Mouse (Mus musculus) small intestine, adult 2 months (tissue): Measurements from ENCODE around the gene Hspa12b. TPM values are rescaled to one million over a fixed set of nuclear protein-coding genes. Genes with fewer than 3 reads are reported as not detected.

ENCODE experiments used
- H3K27ac ChIP-seq: fragments of 200-500 bp; 2 replicates; pipeline ENCODE4 v1.5.1; 2012; ENCODE audit warnings: low read depth, low read length, control low read depth, inconsistent platforms; ENCODE audit not compliant: insufficient read depth
- H3K27me3 ChIP-seq: fragments of 200-500 bp; 2 replicates; pipeline ENCODE4 v1.6.1; 2012; ENCODE audit warnings: mild to moderate bottlenecking, moderate library complexity, low read length, inconsistent platforms; ENCODE audit not compliant: control insufficient read depth, insufficient read depth
- H3K36me3 ChIP-seq: fragments of 200-500 bp; 2 replicates; pipeline ENCODE4 v1.6.1; 2012; ENCODE audit warnings: mild to moderate bottlenecking, low read length, control low read depth, inconsistent platforms; ENCODE audit not compliant: control insufficient read depth, insufficient read depth
- H3K4me1 ChIP-seq: fragments of 200-500 bp; 2 replicates; pipeline ENCODE4 v1.6.1; 2012; ENCODE audit warnings: low read length, inconsistent platforms, mixed read lengths; ENCODE audit not compliant: control insufficient read depth, insufficient read depth, insufficient read length
- H3K4me3 ChIP-seq: fragments of 200-500 bp; 2 replicates; pipeline ENCODE4 v1.5.1; 2012; ENCODE audit warnings: low read depth, mild to moderate bottlenecking, control low read depth, inconsistent platforms, low read length, moderate library complexity
- CTCF ChIP-seq: fragments of 200-500 bp; IDR thresholded peaks from 2 replicates; pipeline ENCODE4 v1.5.1; 2012; ENCODE audit warnings: low read depth, mild to moderate bottlenecking, control low read depth, inconsistent platforms, low read length, moderate library complexity, mixed read lengths; ENCODE audit not compliant: insufficient replicate concordance, insufficient read length; ENCODE audit errors: extremely low read depth
- POLR2A ChIP-seq: fragments of 200-500 bp; IDR thresholded peaks from 2 replicates; pipeline ENCODE4 v1.6.1; 2012; ENCODE audit warnings: low read depth, mild to moderate bottlenecking, control low read depth, inconsistent platforms, low read length, moderate library complexity
- WGBS: fragments of 180-500 bp; shearing (Covaris S2); methylation state at CpG from one replicate; pipeline ENCODE4 v1.1.7; 2018; 5-methylcytosine and 5-hydroxymethylcytosine counted together
- polyA plus RNA-seq: library from polyadenylated mRNA; depleted of rRNA; stranded (reverse); fragments of >200 nt; gene quantifications from 2 replicates; pipeline ENCODE4 v1.2.3, GENCODE M21; 2012

The Hspa12b gene
- polyA plus RNA-seq, 1 experiment: 3.3 TPM

DNA sequence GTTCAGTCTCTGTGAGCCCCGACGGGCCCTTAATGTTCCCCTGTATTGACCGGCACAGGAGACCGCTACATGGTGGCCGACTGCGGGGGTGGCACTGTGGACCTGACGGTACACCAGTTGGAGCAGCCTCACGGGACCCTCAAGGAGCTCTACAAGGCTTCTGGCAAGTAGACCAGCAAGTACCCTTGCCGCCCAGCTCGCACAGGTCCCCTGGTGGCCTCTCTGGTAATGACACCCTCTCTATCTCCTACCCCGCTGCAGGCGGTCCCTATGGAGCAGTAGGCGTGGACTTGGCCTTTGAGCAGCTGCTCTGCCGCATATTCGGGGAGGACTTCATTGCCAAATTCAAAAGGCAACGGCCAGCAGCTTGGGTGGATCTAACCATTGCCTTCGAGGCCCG is 15.5 kb downstream of the Hspa12b start:
- H3K36me3 ChIP-seq: peaks cover 6% of the 10 kb centered on the region
- H3K4me1 ChIP-seq: peaks cover 18% of the 10 kb centered on the region
- no peaks in the 10 kb centered on the region for H3K27me3 ChIP-seq
- peak; percentile 68; the same call in 1 of the 2 replicates for TF ChIP-seq CTCF
- TF ChIP-seq POLR2A: no peak
- 29% methylated on average over 18 of the region's 18 CpGs for WGBS
- H3K4me3 ChIP-seq: peak overlapping the region; percentile 27
- H3K27ac ChIP-seq: no peak overlapping the region

DNA sequence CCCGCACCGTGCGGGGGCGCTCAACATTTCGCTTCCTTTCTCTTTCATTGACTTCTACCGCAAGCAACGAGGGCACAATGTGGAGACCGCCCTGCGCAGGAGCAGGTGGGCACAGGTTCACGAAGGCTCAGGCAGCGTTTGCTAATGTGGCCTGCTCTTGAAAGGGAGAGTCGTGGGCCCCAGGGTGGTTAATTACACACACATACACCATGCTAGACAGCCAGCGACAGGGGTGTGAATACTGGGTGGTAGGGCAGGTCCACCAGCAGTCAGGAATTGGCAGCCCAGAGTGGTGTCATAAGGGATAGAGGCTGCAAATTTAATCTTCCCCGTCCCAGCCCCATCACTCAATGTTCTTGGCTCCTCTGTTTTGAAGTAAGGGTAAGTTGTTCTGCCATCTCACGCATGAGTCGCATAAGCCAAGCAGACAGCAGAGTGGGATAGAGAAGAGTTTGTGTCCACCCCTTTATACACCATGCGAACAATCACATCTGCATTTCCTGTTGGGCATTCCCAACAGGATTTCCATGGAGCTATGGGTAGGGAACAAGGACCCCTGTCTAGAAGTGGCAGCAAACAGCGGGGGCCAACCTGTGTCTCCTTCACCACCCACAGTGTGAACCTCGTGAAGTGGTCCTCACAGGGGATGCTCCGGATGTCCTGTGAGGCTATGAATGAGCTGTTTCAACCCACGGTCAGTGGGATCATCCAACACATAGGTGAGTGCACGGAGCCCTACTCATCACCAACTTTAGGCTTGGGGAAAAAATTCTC is 16.1 kb downstream of the Hspa12b start:
- peaks cover 18% of the 10 kb centered on the region for H3K4me1 ChIP-seq
- H3K27me3 ChIP-seq: no peaks in the 10 kb centered on the region
- no peak for TF ChIP-seq CTCF
- TF ChIP-seq POLR2A: no peak
- WGBS: 62% methylated on average over 22 of the region's 22 CpGs
- peaks cover 12% of the 10 kb centered on the region for H3K36me3 ChIP-seq
- peak overlapping the region; percentile 27 for H3K4me3 ChIP-seq
- H3K27ac ChIP-seq: no peak overlapping the region

DNA sequence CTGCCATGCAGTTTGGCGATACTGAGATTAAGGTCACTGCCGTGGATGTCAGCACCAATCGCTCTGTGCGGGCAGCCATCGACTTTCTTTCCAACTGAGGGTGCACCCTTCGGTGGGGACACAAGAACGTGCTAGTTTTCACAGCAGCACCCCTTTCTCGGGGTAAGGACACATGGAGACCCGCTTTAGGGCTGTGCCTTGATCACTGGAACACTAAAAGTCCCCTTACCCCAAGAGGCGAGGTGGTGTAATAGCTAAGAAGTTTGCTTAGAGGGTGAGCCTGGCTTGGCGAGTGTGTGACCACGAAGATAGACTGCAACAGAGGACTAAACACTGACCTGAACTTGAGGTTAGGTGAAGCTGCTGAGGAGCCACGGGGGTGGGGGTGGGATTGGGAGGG is 18.0 kb downstream of the Hspa12b start:
- 80% methylated on average over 13 of the region's 13 CpGs for WGBS
- Histone ChIP-seq H3K4me3 (no peak overlapping the region), H3K4me1 (peaks cover 11% of the 10 kb centered on the region), H3K36me3 (peaks cover 22% of the 10 kb centered on the region), H3K27ac (no peak overlapping the region), H3K27me3 (no peaks in the 10 kb centered on the region)
- no peak for TF ChIP-seq CTCF
- TF ChIP-seq POLR2A: no peak

DNA sequence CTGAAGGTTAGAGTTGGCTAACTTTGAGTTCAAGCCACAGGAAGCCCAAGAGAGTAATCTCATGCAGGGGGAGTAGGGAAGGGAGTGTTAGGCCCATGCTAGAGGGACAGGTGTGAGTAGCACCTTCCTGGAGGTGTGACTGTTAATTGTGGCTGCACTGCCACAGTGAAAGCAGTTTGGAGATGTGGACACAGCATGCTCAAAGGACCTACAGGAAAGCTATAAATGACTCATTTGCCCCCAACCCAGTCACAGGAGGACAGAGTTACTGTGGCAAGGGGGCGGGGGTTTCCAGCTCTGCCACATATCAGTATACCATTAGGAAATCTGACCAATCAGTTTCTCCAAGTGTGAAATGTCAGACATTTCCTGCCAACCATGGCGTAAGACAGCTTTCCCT is 18.5 kb downstream of the Hspa12b start:
- 87% methylated on average over 2 of the region's 2 CpGs for WGBS
- TF ChIP-seq CTCF (no peak), POLR2A (no peak)
- Histone ChIP-seq H3K36me3 (peaks cover 22% of the 10 kb centered on the region), H3K4me1 (peaks cover 10% of the 10 kb centered on the region), H3K27ac (no peak overlapping the region), H3K27me3 (no peaks in the 10 kb centered on the region), H3K4me3 (no peak overlapping the region)

DNA sequence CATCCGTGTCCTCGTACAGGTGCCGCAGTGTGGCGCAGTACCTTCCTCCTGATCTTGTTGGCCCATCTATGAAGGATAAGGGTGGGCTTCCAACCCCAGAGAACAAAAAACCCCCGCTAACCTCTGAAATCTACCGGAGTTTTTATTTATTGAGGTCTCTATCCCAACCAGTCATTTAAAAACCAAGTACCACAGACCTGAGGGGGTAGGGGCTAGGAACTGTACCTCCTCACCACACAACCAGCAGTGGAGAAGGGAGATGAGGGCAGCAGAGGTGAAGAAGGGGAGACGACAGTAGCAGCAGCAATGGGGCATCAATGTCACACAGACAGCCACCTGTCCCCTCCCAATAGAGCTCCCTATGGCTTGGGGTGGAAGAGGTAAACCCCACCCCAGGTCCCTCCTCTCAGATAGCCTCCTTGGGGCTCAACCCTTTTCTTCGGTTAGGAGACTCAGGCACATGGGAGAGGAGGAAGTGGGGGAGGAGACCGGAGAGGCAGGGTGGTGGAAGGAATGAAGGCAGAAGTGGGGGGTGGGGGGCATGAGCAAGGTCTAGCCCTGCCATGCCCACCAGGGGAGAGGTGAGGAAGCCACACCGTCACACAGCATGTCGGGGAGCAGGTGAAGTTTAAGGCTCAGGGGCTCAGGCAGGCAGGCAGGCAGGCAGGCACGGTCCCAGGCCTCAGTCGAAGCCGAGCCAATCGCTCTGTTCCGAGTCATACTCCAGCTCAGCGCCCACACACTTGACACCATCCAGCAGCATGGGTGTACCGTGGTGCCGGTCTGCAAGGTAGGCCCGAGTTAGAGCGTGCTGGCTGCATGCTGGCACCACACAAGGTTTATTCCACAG is 19.3 kb downstream of the Hspa12b start:
- Histone ChIP-seq H3K4me1 (peaks cover 7% of the 10 kb centered on the region), H3K27me3 (no peaks in the 10 kb centered on the region), H3K4me3 (no peak overlapping the region), H3K27ac (no peak overlapping the region), H3K36me3 (peaks cover 24% of the 10 kb centered on the region)
- WGBS: 86% methylated on average over 21 of the region's 21 CpGs
- TF ChIP-seq CTCF (no peak), POLR2A (no peak)

DNA sequence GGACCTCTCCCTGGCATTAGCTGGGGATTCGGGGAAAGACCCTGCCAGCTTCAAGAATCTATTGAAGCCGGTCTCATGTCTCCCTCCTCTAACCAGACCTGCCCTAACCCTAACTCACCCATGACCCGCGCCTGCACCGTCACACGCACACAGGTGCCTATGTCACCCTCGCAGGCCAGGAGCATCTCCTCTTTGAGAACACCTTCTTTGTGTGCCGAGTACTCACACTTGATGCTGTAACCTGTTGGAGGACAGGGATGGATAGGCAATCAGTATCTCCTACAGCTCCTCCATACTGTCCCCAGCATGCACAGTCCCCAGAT is 19.9 kb downstream of the Hspa12b start:
- Histone ChIP-seq H3K27me3 (no peaks in the 10 kb centered on the region), H3K4me1 (peaks cover 7% of the 10 kb centered on the region), H3K36me3 (peaks cover 26% of the 10 kb centered on the region), H3K4me3 (no peak overlapping the region), H3K27ac (no peak overlapping the region)
- WGBS: 96% methylated on average over 8 of the region's 8 CpGs
- no peak for TF ChIP-seq POLR2A
- TF ChIP-seq CTCF: no peak
